Mouse (Mus musculus): ENCODE measurements at regions not wholly inside any gene's neighbourhood (a gene's known extent, or its start where the extent isn't known, plus 50 kb on each side); places are given as distances from the start of the nearest gene placed in this dataset.

DNA sequence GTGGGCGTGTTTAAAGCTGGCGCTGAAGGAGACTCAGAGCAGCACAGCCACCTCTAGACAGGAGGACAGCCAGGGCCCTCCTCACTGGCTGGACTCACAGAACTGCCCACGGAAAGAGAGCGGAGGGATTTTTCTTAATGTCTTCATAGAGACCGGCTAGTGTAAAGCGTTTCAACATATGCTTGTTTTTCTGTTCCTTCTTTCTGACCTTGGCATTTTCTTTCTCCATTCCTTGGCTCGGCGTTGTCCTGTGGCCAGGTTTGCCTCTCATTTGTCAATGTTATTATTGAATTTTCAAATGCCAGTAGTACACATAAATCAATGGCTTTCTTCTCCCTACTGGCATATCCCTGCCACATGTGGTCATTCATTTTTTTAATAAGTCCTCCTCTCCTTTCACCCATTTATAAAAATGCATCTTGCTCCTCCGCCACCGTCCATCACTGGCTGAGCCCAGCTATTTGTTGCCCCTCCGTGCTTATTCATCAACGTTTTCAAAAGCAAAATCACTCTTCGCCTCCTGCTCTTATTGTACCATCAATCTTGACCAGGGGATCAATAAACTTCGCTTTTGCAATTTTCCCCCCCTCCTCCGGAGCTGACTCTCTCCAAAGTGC, 319.0 kb downstream of the Gm45692 start:
- no peak for TF ChIP-seq POLR2AphosphoS5 (IDR thresholded peaks at IDR 0.05; ENCODE audit: insufficient replicate concordance, low read depth, low read length)
- no peak for TF ChIP-seq CTCF (IDR thresholded peaks at IDR 0.05; ENCODE audit: low read depth, low read length)
- no peak for TF ChIP-seq TAL1 (conservative IDR thresholded peaks at IDR 0.05; ENCODE audit: low read depth, low read length)
